Mouse (Mus musculus) frontal cortex, postnatal 10 days (tissue): ENCODE measurements around the gene Vwa5b1.

Experiments
- DNase-seq, 2 experiments: peaks; one replicate each; pipeline ENCODE4 v3.0.0; 2022; ENCODE audit warnings: low spot score in 2 of 2, mixed read lengths in 1 of 2

The Vwa5b1 gene

GRCm38 (mm10) chr4:138578406-138578805 is 57.3 kb downstream of the Vwa5b1 start:
- DNase-seq: no peak

- no peak for DNase-seq
Observed at GRCm38 (mm10) chr4:138576661-138577060, 59.0 kb downstream of the Vwa5b1 start.

- no peak for DNase-seq
Observed at GRCm38 (mm10) chr4:138574800-138575606, 60.7 kb downstream of the Vwa5b1 start.

DNA sequence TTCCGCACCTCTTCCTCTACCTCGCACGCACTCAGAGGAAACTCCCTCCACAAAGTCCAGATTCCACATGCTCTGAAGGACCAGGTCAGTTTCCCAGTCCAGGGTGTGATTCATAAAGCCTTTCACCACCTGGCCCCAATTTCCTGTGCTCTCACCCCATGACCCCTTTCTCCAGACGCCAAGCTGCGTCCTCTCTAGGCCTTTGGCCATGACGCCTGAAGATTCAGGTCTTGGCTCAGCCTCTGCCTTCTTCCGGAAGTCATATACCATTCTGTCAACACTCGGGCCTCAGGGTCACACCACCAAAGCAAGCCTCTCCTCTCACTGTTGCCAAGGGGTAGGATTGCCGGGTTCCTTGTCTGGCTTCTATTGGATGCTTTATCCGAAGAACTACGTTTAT is 65.8 kb downstream of the Vwa5b1 start:
- DNase-seq: no peak

DNA sequence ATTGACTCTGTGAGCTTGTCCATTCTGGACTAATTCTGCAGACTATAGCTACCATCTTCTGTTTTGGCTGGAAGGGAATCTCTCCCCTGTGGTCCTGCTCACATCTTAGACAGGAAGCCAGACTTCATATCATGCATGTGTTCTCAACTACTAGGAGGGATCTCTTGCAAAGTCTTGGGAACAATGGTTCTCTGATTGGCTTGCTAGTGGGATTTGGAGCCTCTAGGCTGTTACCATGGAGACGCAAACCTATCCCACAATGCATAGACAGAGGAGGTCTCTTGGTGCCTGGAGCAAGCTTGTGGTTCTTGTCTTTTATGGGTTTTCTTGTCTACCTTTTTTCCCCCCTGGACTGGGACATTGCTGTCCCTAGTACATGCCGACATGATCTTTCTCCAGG is 67.4 kb downstream of the Vwa5b1 start:
- no peak for DNase-seq

DNA sequence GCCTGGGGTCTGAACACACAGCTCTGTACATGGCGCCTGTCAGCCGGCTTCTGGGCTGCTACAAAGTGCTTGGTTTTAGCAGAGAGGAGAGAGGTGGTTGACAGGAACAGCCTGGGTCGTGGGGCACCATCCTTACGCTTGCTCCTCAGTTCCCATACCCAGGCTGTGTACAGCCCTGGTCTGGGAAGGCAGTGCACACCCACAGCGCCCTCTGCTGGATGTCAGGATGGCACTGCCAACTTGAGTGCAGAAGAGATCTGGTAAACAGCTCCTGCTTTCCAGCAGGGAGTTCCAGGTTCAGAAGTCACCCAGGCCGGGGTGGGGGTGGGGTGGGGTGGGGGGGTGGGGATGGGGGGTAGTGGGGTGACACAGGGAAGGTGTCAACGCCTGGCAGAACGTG is 73.7 kb downstream of the Vwa5b1 start:
- peak; percentile 74 to 85 for DNase-seq

- peak; percentile 49 to 53 for DNase-seq
Observed at GRCm38 (mm10) chr4:138555531-138555930, 80.2 kb downstream of the Vwa5b1 start.

DNA sequence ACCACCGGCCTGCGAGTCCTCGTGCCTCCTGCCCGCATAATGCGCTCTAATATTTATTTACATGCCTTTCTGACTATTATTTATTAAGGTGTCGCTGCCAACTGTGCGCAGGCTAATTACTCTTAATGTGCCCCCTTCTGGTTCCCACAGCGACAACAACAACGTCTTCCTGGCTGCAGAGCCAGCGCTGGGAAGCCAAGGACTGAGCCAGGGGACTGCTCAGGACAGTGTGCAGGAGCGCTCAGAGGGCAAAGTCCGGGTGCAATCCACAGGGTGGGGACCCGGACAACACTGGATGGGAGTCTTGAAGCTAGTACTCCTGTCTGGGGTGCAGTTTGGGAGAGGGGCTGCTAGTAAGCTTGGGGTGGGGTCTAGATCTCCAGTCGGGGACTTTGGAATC is 80.8 kb downstream of the Vwa5b1 start:
- DNase-seq: no peak

DNA sequence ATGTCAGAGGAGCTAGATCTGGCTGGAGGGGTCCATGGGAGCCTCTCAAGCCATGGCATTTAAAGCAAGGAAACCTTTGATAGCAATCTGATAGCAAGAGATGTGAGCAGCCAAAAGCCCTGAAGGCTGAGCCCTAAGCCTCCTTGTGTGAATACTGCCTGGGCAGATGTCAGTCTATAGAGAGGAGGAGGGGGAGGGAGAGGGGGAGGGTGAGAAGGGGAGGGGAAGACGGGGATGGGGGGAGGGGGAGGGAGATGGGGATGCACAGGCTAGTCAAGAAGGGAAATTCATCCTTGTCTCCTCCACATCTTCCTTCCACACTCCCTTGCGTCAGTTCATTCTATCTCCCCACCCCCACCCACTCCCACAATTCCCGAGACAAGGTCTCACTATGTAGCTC is 81.4 kb downstream of the Vwa5b1 start:
- DNase-seq: no peak

- peak in 1 of 2 experiments; percentile 52 for DNase-seq
Observed at GRCm38 (mm10) chr4:138553516-138553933, 82.2 kb downstream of the Vwa5b1 start.

- DNase-seq: no peak
Observed at GRCm38 (mm10) chr4:138553116-138553515, 82.6 kb downstream of the Vwa5b1 start.

DNA sequence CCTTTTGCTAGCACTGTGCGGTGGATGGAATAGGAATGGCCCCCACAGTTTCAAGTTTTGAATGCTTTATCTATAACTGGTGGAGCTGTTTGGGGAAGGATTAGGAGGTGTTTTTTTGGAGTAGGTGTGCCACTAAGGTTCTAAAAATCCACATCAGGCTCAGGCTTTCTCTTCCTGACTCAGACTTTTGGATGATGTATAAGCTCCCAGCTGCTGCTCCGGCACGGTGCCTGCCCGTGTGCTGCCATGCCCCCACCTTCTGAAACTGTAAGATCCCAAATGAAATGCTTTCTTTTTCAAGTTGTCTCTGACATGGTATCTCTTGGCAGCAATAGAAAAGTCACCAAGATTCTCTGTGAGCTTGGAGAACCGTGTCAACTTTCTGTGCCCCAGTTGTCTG is 84.1 kb downstream of the Vwa5b1 start:
- DNase-seq: no peak

GRCm38 (mm10) chr4:138550557-138550956 is 85.1 kb downstream of the Vwa5b1 start:
- no peak for DNase-seq

DNA sequence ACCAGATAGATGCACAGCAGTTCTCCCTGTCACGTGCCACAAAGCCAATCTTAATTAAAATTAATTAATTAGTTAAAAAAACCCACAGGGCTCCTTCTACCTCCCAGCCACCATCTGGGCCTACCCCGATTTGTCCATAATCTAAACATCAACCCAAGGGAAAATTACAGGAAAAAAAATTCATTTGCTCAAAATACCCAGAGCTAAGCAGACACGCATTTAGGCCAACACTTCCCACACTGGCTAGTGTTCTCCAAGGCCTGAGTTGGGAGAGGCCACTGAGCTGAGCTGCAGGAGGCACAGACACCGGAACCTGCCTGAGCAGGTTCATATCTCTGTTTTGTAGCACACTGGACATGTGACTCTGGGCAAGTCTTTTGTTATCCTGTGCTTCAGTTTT is 86.7 kb downstream of the Vwa5b1 start:
- DNase-seq: no peak

DNA sequence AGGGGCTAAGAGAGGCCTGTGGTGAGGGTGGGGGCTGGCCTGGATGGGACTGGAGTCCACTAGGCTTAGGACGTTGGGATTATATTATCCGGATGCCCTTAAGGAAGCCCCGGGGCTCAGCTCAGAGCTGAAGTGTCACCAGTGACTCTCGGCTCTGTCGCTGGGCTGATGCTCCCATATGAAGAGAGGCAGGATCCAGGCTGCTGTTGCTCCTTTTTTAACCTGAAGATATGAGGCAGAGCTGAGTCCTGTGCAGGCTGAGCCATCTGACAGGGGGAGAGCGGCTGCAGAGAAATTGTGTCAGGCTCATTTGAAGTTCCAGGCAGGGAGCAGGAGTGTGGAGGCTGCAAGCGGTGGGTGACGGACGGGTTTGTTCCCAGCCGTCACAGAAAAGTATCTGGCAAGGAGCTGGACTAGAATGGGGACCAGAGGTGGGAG is 87.5 kb downstream of the Vwa5b1 start:
- DNase-seq: peak in 1 of 2 experiments; percentile 48

DNA sequence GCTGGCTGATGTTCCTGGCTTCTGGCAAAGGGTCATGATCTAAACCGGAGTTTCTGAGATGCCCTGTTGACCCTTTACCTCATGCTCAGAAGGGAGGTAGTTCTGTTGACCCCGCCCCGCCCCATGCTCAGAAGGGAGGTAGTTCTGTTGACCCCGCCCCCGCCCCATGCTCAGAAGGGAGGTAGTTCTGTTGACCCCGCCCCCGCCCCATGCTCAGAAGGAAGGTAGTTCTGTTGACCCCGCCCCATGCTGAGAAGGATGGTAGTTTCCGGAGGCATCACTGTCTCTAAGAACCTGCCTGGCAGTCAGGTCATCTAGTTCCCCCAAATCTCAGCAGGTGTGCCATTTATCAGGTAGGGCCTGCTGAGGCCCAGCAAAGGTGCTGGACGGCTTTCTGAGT is 88.1 kb downstream of the Vwa5b1 start:
- no peak for DNase-seq

GRCm38 (mm10) chr4:138547041-138547440 is 88.6 kb downstream of the Vwa5b1 start:
- no peak for DNase-seq

DNA sequence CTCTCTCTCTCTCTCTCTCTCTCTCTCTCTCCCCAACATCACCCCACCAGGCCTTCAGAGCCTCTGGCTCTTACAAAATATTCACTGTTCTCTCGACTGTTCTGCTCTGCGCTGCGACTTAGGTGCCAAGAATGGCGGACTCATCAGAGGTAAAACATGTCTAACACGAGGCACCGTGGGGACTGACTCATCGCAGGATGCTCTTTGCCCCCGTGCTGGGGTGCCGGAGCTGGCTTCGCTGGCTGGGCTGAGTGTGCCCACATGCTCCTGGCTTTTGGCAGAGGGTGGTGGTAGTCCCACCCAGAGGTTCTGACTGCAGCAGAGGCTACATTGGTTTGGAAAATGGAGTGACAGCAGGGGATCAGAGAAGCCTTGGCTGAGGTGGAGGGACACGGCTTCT is 89.4 kb downstream of the Vwa5b1 start:
- DNase-seq: no peak

DNA sequence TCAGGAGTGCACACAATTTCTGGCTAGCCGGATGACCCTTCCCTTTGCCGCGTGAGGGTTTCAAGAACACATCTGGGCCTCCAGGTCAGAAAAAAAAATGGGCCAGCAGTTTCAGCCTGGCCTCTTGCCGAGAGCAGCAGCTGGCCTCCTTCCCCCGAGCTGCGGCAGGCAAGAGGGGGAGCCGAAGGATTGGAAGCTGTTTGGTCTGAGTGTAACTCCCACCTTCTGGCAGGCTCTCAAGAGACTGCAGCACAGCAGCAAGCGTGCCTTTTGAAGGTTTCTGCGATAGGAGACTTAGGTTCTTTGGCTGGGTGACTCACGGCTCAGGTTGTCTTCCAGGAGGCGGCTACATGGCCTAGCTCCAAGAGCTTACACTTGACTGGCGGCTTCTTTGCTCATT is 92.5 kb downstream of the Vwa5b1 start:
- DNase-seq: peak in 1 of 2 experiments; percentile 59

DNA sequence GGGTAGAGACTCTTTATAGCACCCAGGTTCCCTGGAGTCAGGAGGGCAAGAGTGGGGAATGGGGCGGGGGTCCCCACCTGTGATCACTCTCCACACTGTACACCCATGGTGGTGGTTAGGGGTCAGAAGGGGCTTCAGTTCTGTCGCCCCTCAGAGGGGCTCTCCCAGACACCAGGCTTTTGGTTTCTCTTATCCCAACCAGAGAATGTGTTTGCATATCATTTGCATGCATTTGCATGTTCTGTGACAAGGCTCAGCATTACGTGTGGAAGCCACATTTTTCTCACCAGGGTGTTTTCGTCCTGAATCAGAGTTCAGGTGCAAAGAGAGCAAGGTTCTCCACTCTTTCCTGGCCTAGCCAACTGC is 97.6 kb downstream of the Vwa5b1 start:
- no peak for DNase-seq

GRCm38 (mm10) chr4:138537210-138538083 is 98.2 kb downstream of the Vwa5b1 start:
- DNase-seq: peak; percentile 77 to 82

DNA sequence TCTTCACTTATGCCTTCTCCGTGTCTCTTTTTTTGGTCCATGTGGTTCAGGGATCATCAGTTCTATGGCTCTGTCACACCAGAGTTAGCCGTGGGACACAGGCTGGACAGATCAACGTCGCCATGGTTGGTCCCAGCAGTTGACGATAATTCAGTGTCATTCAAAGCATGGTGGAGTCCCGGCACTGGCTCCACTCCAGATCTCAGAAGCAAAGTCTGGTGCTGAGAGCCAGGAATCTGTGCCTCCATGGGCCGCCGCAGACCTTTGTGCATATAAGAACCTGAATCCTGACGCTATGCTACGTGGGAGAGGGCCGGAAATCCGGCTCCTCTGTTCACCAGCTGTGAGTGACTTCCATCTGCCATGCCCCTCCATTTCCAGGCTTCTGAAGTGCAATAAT is 100.1 kb downstream of the Vwa5b1 start:
- DNase-seq: no peak

DNA sequence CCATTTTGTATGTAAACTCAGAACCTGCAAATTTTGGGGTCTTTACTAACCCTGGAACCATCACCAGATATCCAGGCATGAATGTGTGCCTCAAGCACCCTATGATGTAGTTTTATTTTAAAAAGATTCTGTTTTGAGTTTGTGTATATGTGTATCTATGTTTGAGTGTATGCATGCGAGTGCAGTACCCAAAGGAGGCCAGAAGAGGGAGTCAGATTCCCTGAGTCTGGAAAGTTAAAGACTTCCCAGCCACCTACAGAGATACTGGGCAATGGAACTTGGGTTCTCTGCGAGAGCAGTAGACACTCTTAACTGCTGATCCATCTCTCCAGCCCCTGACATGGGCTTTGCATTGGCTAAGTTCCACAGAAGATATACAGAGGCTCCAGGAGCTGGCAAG is 101.8 kb downstream of the Vwa5b1 start:
- DNase-seq: no peak
